Mouse (Mus musculus) G1E (cell line): Measurements from ENCODE around the gene Gm3106. TPM values are rescaled to one million over a fixed set of nuclear protein-coding genes. Genes with fewer than 3 reads are reported as not detected.
"Not testable (repeated sequence)": the region's sequence is repeated elsewhere in the genome, so short reads cannot be mapped to it uniquely, and the experiment has no call there.

ENCODE experiments used
- ATAC-seq: 2 replicates; pipeline ENCODE4 v1.8.0; 2016; ENCODE audit warnings: mild to moderate bottlenecking; ENCODE audit not compliant: insufficient number of reproducible peaks, poor library complexity, low FRiP score, severe bottlenecking; ENCODE audit errors: extremely low read depth
- DNase-seq: peaks from one replicate; pipeline ENCODE4 v3.0.0; 2012; ENCODE audit warnings: low spot score
- H3K27me3 ChIP-seq: 2 replicates; pipeline ENCODE4 v1.6.1; 2012; ENCODE audit warnings: mild to moderate bottlenecking, low read length, inconsistent platforms; ENCODE audit not compliant: insufficient read depth
- H3K36me3 ChIP-seq: replicated peaks from 2 replicates; pipeline ENCODE3; 2012; ENCODE audit warnings: mild to moderate bottlenecking, inconsistent platforms
- H3K4me1 ChIP-seq: 2 replicates; pipeline ENCODE4 v1.6.1; 2012; ENCODE audit warnings: low read depth, low read length, inconsistent platforms, mixed read lengths; ENCODE audit not compliant: insufficient read depth
- H3K4me3 ChIP-seq: 2 replicates; pipeline ENCODE4 v1.5.1; 2012; ENCODE audit warnings: low read depth, mild to moderate bottlenecking, inconsistent platforms, low read length, moderate library complexity, mixed read lengths
- H3K9me3 ChIP-seq: replicated peaks from 2 replicates; pipeline ENCODE4 v1.6.1; 2012; ENCODE audit warnings: inconsistent platforms
- polyA plus RNA-seq: library from polyadenylated mRNA; stranded (reverse); fragments of >175 nt; gene quantifications from 2 replicates; pipeline ENCODE4 v1.2.3, GENCODE M21; 2012
- total RNA-seq, 2 experiments: library from RNA; stranded (forward) in 1 of 2; stranded (reverse) in 1 of 2; fragments of 200-1000 nt in 1 of 2; fragments of >200 nt in 1 of 2; fragmentation: Nextera tagmentation in 1 of 2; gene quantifications; 2 replicates each; pipeline ENCODE4 v1.2.3; 2014 to 2017

Gene Gm3106
- total RNA-seq (2014; fragmentation: Nextera tagmentation) (not detected in 2 replicates), total RNA-seq (2017) (not detected in 2 replicates), polyA plus RNA-seq (not detected in 2 replicates)

GRCm38 (mm10) chr5:94217705-94218104 is at the start of gene Gm3106:
Gene Gm3106 (plus strand): TSS chr5:94218005.
- not testable (repeated sequence) for DNase-seq, H3K4me3 ChIP-seq, ATAC-seq, H3K27me3 ChIP-seq, H3K4me1 ChIP-seq, H3K9me3 ChIP-seq, H3K36me3 ChIP-seq

Other genes starting within 250 kb of the Gm3106 start
- not detected in 2 replicates for gene BC061212, start 147.5 kb upstream of the Gm3106 start, total RNA-seq (2014; fragmentation: Nextera tagmentation)
- 0.05 TPM in 1 of 2 replicates, not detected in the other for gene BC061212, start 147.5 kb upstream of the Gm3106 start, total RNA-seq (2017)
- gene BC061212, start 147.5 kb upstream of the Gm3106 start, polyA plus RNA-seq, result not detected in 2 replicates
- not detected in 2 replicates for gene Gm6351, start 141.6 kb upstream of the Gm3106 start, total RNA-seq (2014; fragmentation: Nextera tagmentation)
- gene Gm6351, start 141.6 kb upstream of the Gm3106 start, total RNA-seq (2017), result 0.11 TPM in 1 of 2 replicates, not detected in the other
- gene Gm6351, start 141.6 kb upstream of the Gm3106 start, polyA plus RNA-seq, result not detected in 2 replicates
- not detected in 2 replicates for gene A430089I19Rik, start 88.8 kb downstream of the Gm3106 start, total RNA-seq (2014; fragmentation: Nextera tagmentation)
- gene A430089I19Rik, start 88.8 kb downstream of the Gm3106 start, total RNA-seq (2017), result not detected in 2 replicates
- not detected in 2 replicates for gene A430089I19Rik, start 88.8 kb downstream of the Gm3106 start, polyA plus RNA-seq
- gene Gm6502, start 96.4 kb downstream of the Gm3106 start, total RNA-seq (2014; fragmentation: Nextera tagmentation), result not detected in 2 replicates
- 0.38 TPM in 1 of 2 replicates, not detected in the other for gene Gm6502, start 96.4 kb downstream of the Gm3106 start, total RNA-seq (2017)
- gene Gm6502, start 96.4 kb downstream of the Gm3106 start, polyA plus RNA-seq, result not detected in 2 replicates
- gene AA792892, start 121.7 kb downstream of the Gm3106 start, total RNA-seq (2014; fragmentation: Nextera tagmentation), result not detected in 2 replicates
- 0.22 TPM in 1 of 2 replicates, not detected in the other for gene AA792892, start 121.7 kb downstream of the Gm3106 start, total RNA-seq (2017)
- gene AA792892, start 121.7 kb downstream of the Gm3106 start, polyA plus RNA-seq, result not detected in 2 replicates
- gene Gm7682, start 227.8 kb downstream of the Gm3106 start, total RNA-seq (2014; fragmentation: Nextera tagmentation), result not detected in 2 replicates
- gene Gm7682, start 227.8 kb downstream of the Gm3106 start, total RNA-seq (2017), result not detected in 2 replicates
- not detected in 2 replicates for gene Gm7682, start 227.8 kb downstream of the Gm3106 start, polyA plus RNA-seq